In the genomic region with DNA sequence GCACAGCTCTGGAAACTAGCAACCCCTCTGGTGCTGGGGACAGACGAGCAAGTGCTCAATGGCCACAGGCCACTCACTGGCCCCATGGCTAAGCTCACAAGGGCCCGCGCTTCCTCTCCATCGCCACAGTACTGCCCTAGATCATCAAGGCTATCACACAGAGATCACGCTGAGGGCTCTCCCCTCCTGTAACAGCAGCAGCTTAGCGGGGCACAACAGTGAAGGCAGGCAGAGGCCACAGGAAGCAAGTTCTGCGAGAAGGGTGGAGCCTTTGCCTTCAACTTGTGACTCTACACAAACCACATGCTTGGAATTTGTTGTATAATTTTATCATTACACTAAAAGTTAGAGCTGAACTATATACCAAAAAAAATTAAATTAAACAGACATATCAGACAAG, we compare ENCODE assay signal across 11 mouse cellular contexts. TPM values are rescaled to one million over a fixed set of nuclear protein-coding genes. Genes with fewer than 3 reads are reported as not detected.
DNase-seq lines count a peak whose midpoint lies in the region; ATAC-seq and TF ChIP-seq lines count a peak whose summit lies in the region.
"Had no signal": no experiment of that assay in that cellular context is flagged by ENCODE, and none has a peak within 500 bp of the region (broad histone marks: within the 10 kb centered on the region; RNA-seq: fewer than 3 reads in every experiment).

No protein-coding gene starts in this region.

- no peaks in the 10 kb centered on the region for H3K9me3 ChIP-seq in heart, embryonic 16.5 days (replicated peaks; ENCODE audit: control insufficient read depth, low read length)
- no peaks in the 10 kb centered on the region for H3K9me3 ChIP-seq in limb, embryonic 13.5 days
- H3K9me3 ChIP-seq: liver, embryonic 15.5 days; stomach, embryonic 15.5 days had no signal

- H3K79me2 ChIP-seq in heart, adult 2 months (replicated peaks; ENCODE audit: control insufficient read depth, insufficient read depth, low read length), result no peaks in the 10 kb centered on the region

- peaks cover 26% of the 10 kb centered on the region for H3K4me1 ChIP-seq in heart, embryonic 16.5 days (ENCODE audit: control insufficient read depth, insufficient read depth, low read length)
- peaks cover 12% of the 10 kb centered on the region for H3K4me1 ChIP-seq in heart, adult 2 months (ENCODE audit: control insufficient read depth, insufficient read depth, low read length)
- peaks cover 32% of the 10 kb centered on the region for H3K4me1 ChIP-seq in limb, embryonic 13.5 days
- H3K4me1 ChIP-seq: stomach, embryonic 15.5 days had no signal

- no peak overlapping the region for H3K4me3 ChIP-seq in heart, embryonic 16.5 days (ENCODE audit: low read length)
- no peak overlapping the region for H3K4me3 ChIP-seq in heart, adult 2 months
- H3K4me3 ChIP-seq in limb, embryonic 13.5 days, result no peak overlapping the region
- H3K4me3 ChIP-seq: liver, embryonic 15.5 days; stomach, embryonic 15.5 days had no signal

- no peak overlapping the region for H3K4me2 ChIP-seq in heart, embryonic 16.5 days (ENCODE audit: low read depth, low read length)
- no peak overlapping the region for H3K4me2 ChIP-seq in limb, embryonic 13.5 days (replicated peaks)
- H3K4me2 ChIP-seq: liver, embryonic 15.5 days; stomach, embryonic 15.5 days had no signal

- no peak for TF ChIP-seq CTCF in heart, adult 2 months (IDR thresholded peaks at IDR 0.05)

- 47% methylated on average over 7 of the region's 7 CpGs for WGBS in heart, embryonic 16.5 days
- 64% methylated on average over 7 of the region's 7 CpGs for WGBS in heart, adult 2 months
- WGBS in limb, embryonic 13.5 days, result 51% methylated on average over 7 of the region's 7 CpGs

- H3K9ac ChIP-seq in heart, embryonic 16.5 days (ENCODE audit: low read length), result peak overlapping the region; percentile 12; the same call in 1 of the 2 replicates
- H3K9ac ChIP-seq in heart, adult 2 months (ENCODE audit: low read depth, low read length), result no peak overlapping the region
- no peak overlapping the region for H3K9ac ChIP-seq in limb, embryonic 13.5 days
- H3K9ac ChIP-seq: liver, embryonic 15.5 days; stomach, embryonic 15.5 days had no signal

- no peak for ATAC-seq in heart, embryonic 16.5 days (replicated peaks; ENCODE audit: extremely low read depth, insufficient read depth, low FRiP score)
- no peak for ATAC-seq in limb, embryonic 13.5 days (ENCODE audit: low FRiP score, low read depth)

- H3K27ac ChIP-seq in heart, embryonic 16.5 days (ENCODE audit: low read length), result peak overlapping the region; percentile 48
- H3K27ac ChIP-seq in heart, adult 2 months, result no peak overlapping the region; the same call in 1 of the 2 replicates
- peak overlapping the region; percentile 61; the same call in 1 of the 2 replicates for H3K27ac ChIP-seq in limb, embryonic 13.5 days
- H3K27ac ChIP-seq: liver, embryonic 15.5 days; stomach, embryonic 15.5 days had no signal

- H3K36me3 ChIP-seq in heart, embryonic 16.5 days (ENCODE audit: control insufficient read depth, insufficient read depth), result no peaks in the 10 kb centered on the region
- peaks cover 4% of the 10 kb centered on the region for H3K36me3 ChIP-seq in heart, adult 2 months (ENCODE audit: control insufficient read depth, insufficient read depth, low read length)
- H3K36me3 ChIP-seq in limb, embryonic 13.5 days, result no peaks in the 10 kb centered on the region
- H3K36me3 ChIP-seq in splenic B cell, adult 2 months (ENCODE audit: control insufficient read depth, insufficient read depth, low read length, poor library complexity, severe bottlenecking), result no peaks in the 10 kb centered on the region
- H3K36me3 ChIP-seq: liver, embryonic 15.5 days; stomach, embryonic 15.5 days had no signal

- no peak for TF ChIP-seq EP300 in heart, adult 2 months (IDR thresholded peaks at IDR 0.05; ENCODE audit: insufficient read depth, low read depth, low read length)

- no peak for TF ChIP-seq POLR2A in heart, adult 2 months (IDR thresholded peaks at IDR 0.05; ENCODE audit: insufficient read depth, low read depth, low read length)

- H3K27me3 ChIP-seq in heart, embryonic 16.5 days (ENCODE audit: control insufficient read depth, insufficient read depth, low read length), result no peaks in the 10 kb centered on the region
- no peaks in the 10 kb centered on the region for H3K27me3 ChIP-seq in heart, adult 2 months (ENCODE audit: control insufficient read depth, insufficient read depth, low read length)
- H3K27me3 ChIP-seq in limb, embryonic 13.5 days, result no peaks in the 10 kb centered on the region
- H3K27me3 ChIP-seq in splenic B cell, adult 2 months (ENCODE audit: control insufficient read depth, insufficient read depth, low read length, poor library complexity, severe bottlenecking), result no peaks in the 10 kb centered on the region
- H3K27me3 ChIP-seq: liver, embryonic 15.5 days; stomach, embryonic 15.5 days had no signal

- intact Hi-C loops in heart, adult 2 months (cut with DNase I), result no loop called here

- no peak for DNase-seq in heart, adult 2 months
- peak; percentile 20 for DNase-seq in thymus, postnatal 25 days
- no peak for DNase-seq in thymus, adult 18-20 months
- DNase-seq in splenic B cell, adult 2 months (ENCODE audit: low read depth, low spot score), result peak; percentile 21
- no peak for DNase-seq in embryo, embryonic 11 days
- no peak for DNase-seq in right cerebral cortex, adult 18-20 months
- DNase-seq: retina, postnatal 1 day had no signal

RNA-seq across cellular contexts. Expression of a gene that starts 46.0 kb away (rescaled TPM):
- polyA plus RNA-seq in heart, embryonic 16.5 days (2015; fragmentation: Nextera tagmentation; extraction: Ambion mirVana), result 8.0 and 8.4 TPM in 2 replicates
- total RNA-seq in heart, adult 2 months (2021), result 10 to 100 TPM; 10.5 to 11.5 TPM
- polyA plus RNA-seq in heart, adult 2 months (2012; rRNA removed), result 13.5 and 21.5 TPM in 2 replicates
- 17.9 and 18.3 TPM in 2 replicates for polyA plus RNA-seq in limb, embryonic 13.5 days (2015; fragmentation: Nextera tagmentation; extraction: Ambion mirVana)

Comparison
In these comparisons a context has a peak if more than half of its experiments do, and no peak if none do; other contexts are left out.
1. DNase-seq: peak in thymus, postnatal 25 days (single experiment) and splenic B cell, adult 2 months (single experiment); none in heart, adult 2 months (0 of 2), thymus, adult 18-20 months (0 of 2), embryo, embryonic 11 days (single experiment) and right cerebral cortex, adult 18-20 months (single experiment).